Mouse (Mus musculus): ENCODE results near the gene Col8a1.

Gene Col8a1

GRCm38 (mm10) chr16:57754526-57755125 is at the start of gene Col8a1:
Gene Col8a1 (minus strand): TSS chr16:57754737.
- no peak for DNase-seq

GRCm38 (mm10) chr16:57801886-57802285 is 47.3 kb upstream of the Col8a1 start:
- DNase-seq = no peak

- DNase-seq = no peak
Observed at GRCm38 (mm10) chr16:57796321-57796720, 41.8 kb upstream of the Col8a1 start.

GRCm38 (mm10) chr16:57779011-57779410 is 24.5 kb upstream of the Col8a1 start:
- DNase-seq = no peak

- no peak for DNase-seq
Observed at GRCm38 (mm10) chr16:57765615-57766014, 11.1 kb upstream of the Col8a1 start.

GRCm38 (mm10) chr16:57759862-57760261 is 5.3 kb upstream of the Col8a1 start:
- DNase-seq = no peak

GRCm38 (mm10) chr16:57755708-57756107 is 1.2 kb upstream of the Col8a1 start:
- no peak for DNase-seq

- no peak for DNase-seq
Observed at GRCm38 (mm10) chr16:57755241-57755640, 704 bp upstream of the Col8a1 start.

GRCm38 (mm10) chr16:57753539-57754280 is 827 bp downstream of the Col8a1 start:
- DNase-seq = no peak

- no peak for DNase-seq
Observed at GRCm38 (mm10) chr16:57750549-57750948, 4.0 kb downstream of the Col8a1 start.

- no peak for DNase-seq
Observed at GRCm38 (mm10) chr16:57748093-57748492, 6.4 kb downstream of the Col8a1 start.

- no peak for DNase-seq
Observed at GRCm38 (mm10) chr16:57747357-57748056, 7.0 kb downstream of the Col8a1 start.

GRCm38 (mm10) chr16:57740169-57740568 is 14.4 kb downstream of the Col8a1 start:
- DNase-seq = no peak

GRCm38 (mm10) chr16:57734942-57735341 is 19.6 kb downstream of the Col8a1 start:
- DNase-seq = no peak

- no peak for DNase-seq
Observed at GRCm38 (mm10) chr16:57733545-57733944, 21.0 kb downstream of the Col8a1 start.

- DNase-seq = no peak
Observed at GRCm38 (mm10) chr16:57733139-57733538, 21.4 kb downstream of the Col8a1 start.

GRCm38 (mm10) chr16:57724978-57725377 is 29.6 kb downstream of the Col8a1 start:
- no peak for DNase-seq

GRCm38 (mm10) chr16:57718982-57719381 is 35.6 kb downstream of the Col8a1 start:
- DNase-seq = no peak

GRCm38 (mm10) chr16:57698733-57699132 is 55.8 kb downstream of the Col8a1 start:
- DNase-seq = no peak

GRCm38 (mm10) chr16:57694694-57695093 is 59.8 kb downstream of the Col8a1 start:
- no peak for DNase-seq

GRCm38 (mm10) chr16:57693906-57694522 is 60.5 kb downstream of the Col8a1 start:
- DNase-seq = no peak

- no peak for DNase-seq
Observed at GRCm38 (mm10) chr16:57685790-57686399, 68.6 kb downstream of the Col8a1 start.

- DNase-seq = no peak
Observed at GRCm38 (mm10) chr16:57672251-57672650, 82.3 kb downstream of the Col8a1 start.
